Mouse (Mus musculus) adrenal gland, postnatal 14 days (tissue): ENCODE results near the gene Hhat. TPM values are rescaled to one million over a fixed set of nuclear protein-coding genes. Genes with fewer than 3 reads are reported as not detected.

ENCODE experiments used
- DNase-seq: peaks from one replicate; pipeline ENCODE4 v3.0.0; 2021; ENCODE audit warnings: mixed read lengths
- total RNA-seq: library from RNA; stranded (reverse); gene quantifications from 2 replicates; pipeline ENCODE4 v1.2.3, GENCODE M21; 2021

Hhat gene
- total RNA-seq, 1 experiment from 2014 or later: 4.6 TPM

DNA sequence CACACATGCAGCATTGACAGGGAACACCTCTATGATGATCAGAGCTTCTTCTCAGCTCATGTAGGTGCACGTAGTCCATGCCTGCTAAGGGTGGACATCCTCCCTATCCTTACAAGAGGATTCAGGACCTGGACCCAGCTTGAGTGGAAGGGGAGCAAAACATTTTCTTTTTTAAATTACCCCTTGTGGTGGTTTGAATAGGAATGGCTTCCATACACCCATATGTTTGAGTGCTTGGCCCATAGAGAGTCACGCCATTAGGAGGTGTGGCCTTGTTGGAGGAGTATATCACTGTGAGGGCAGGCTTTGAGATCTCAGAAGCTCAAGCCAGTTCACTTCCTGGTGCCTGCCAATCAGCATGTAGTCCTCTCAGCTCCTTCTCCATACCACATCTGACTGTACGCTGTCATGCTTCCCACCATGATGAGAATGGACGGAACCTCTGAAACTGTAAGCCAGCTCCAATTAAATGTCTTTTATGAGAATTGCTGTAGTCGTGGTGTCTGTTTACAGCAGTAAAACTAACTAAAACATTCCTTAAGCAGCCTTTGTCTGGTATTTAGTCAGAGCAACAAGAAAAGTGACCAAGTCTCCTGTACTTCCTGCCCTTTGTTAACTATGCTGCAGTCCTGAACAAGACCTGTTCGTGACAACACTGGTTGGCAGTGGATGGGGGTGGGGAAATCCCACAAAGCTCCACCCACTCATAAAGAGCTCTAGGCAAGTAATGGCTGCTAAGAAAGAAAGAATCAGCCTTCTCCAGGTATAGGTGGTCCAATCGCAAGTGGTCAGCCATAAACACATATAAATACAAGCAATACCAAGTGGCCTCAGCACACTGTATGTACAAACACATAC lies 28.4 kb downstream of the Hhat start:
- no peak for DNase-seq

DNA sequence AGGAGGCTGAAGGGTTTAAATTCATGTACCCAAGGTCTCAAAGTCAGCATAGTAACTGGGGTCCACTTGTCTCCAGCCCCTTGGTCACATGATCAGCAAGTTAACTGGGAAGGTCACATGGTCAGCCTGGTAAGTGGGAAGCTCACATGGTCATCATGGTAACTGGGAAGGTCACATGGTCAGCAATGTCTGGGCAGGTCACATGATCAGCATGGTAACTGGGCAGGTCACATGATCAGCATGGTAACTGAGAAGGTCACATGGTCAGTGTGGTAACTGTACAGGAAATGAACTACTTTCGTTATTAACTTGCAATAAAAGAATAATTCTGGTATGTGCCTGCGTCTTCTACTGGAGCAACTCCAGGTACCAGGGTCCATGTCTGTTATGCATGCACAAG lies 29.1 kb downstream of the Hhat start:
- DNase-seq: no peak

DNA sequence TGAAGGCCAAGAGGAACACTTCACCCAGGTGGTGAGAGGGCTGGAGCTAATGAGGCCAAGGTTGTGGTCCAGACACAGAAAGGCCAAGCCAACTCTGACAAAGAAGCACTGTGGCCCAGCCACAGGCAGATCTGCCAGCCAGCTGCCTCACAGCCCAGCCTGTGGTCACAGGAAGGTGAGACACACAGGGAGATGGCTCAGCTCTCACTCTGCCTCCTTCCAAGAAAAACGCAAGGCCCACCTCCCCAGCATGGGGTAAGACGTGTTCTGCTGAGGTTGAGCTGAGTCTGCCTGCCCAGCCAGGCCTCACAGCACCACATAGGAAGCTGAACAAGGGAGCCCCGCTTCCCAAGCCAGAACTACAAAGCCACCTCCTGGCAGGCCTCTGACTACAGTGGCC lies 34.5 kb downstream of the Hhat start:
- peak; percentile 24 for DNase-seq

DNA sequence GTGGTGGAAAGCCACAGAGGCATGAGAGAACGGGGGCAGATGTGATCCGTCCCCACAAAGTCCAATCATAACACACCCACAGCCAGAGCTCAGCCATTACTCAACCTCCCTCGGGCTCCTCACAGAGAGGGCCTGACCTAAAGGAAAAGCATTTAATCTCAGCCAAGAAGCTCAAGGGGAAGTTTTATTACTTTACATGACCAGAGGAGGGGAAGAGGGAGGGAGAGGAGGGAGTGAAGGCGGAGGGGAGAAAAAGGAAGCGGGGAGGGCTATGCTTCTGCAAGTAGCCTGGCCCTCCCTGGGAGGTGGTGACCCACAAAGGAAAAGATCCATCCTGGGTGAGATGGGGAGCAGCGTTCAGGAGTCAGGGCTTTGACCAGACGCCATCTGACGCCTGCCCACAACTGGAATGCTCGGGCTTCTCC lies 35.0 kb downstream of the Hhat start:
- DNase-seq: peak; percentile 22

DNA sequence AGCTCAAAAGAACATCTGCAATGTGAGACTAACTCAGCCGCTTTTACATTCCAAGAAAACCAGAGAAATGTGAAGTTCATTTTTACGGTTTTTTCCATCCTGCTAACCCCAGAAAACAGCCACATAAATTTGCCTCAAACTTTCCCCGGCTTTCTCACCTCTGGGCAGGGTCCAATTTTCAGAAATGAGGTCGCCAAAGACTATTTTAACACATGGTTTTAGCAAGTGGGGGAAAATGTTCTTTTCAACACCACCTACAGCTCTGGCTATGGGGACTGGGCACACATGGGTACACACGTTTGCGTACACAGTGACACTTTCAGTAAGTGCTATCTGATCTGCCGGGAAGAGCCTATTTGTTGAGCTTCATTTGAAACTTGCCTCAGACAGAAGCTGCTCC lies 40.5 kb downstream of the Hhat start:
- DNase-seq: no peak

DNA sequence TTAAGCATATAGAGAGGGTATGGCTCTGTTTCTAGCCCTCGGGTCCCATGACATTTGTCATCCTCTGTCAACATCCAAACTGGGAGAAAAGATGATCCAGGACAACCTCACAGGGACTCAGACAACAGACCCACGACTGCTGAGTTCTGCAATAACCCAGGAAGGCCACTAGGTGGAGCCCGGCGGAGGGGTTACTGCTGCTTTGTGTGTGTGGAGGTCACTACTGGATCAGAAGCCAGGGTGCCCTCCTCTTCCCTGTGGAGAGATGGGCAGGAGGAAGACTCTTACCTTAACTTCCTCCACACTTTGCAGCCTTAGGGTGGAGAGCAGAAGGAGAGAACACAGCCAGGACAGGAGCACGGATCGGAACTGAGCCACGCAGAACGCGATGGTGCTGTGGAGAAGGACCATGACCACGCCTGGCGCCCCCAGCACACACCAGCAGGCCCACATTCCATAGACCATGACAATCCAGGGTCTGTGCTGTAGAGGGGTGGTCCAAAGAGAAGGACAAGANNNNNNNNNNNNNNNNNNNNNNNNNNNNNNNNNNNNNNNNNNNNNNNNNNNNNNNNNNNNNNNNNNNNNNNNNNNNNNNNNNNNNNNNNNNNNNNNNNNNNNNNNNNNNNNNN lies 43.9 kb downstream of the Hhat start:
- peak; percentile 82 for DNase-seq

DNA sequence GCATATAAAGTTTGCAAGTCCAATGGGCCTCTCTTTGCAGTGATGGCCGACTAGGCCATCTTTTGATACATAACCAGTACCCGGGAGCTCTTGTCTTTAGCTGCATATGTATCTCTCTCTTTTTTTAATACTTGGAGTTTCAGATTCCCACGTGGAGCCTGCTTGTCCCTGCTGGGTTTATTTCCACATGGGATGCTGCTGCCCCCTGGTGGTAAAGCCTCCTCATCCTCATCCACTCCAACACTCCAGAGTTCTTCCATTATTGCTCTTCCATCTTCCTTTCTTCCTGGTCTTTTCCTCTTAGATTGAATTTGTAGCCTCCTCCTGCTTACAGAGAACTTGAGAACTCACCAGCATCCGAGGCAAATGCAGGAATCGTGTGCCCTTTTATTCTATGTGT lies 48.9 kb downstream of the Hhat start:
- peak; percentile 82 for DNase-seq

DNA sequence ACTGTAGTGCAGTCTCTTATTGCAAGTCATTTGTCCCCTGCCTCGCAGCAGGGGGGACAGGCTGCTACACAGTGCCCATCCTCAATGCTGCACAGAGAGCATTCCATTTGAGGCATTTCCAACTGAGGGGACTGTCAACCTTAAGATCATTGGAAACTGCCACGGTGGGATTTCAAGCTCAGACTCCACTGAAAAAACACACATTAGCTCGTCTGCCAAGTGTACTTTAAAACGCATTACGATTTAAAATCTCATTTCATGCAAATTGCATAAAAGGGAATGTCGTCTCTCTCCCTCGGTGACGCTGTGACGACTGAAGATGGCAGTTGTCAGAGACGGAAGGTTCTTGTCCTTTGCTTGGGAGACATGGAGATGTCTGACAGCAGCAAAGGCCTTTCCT lies 50.9 kb downstream of the Hhat start:
- DNase-seq: no peak

DNA sequence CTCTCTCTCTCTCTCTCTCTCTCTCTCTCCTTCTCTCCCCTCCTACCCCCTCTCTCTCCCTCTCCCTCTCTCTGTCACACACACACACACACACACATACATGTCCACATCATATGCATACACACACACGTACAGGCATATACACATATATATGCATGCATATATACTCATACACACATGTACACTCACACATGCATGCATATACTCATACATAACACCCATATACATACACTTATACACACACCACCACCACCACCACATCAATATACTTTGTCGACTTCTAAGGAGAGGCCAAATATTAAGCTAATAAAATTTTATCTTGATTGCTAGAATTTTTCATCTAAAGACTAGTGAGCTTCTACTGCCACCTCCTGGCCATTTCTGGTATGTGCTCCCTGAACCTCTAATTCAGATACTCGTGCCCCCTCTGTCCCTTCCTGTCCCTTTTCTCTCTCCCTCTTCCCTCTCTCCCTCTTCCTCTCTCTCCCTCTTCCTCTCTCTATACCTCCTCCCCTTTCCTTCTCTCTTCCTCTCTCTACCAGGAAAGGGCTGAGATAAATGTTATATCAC lies 59.2 kb downstream of the Hhat start:
- peak; percentile 71 for DNase-seq

DNA sequence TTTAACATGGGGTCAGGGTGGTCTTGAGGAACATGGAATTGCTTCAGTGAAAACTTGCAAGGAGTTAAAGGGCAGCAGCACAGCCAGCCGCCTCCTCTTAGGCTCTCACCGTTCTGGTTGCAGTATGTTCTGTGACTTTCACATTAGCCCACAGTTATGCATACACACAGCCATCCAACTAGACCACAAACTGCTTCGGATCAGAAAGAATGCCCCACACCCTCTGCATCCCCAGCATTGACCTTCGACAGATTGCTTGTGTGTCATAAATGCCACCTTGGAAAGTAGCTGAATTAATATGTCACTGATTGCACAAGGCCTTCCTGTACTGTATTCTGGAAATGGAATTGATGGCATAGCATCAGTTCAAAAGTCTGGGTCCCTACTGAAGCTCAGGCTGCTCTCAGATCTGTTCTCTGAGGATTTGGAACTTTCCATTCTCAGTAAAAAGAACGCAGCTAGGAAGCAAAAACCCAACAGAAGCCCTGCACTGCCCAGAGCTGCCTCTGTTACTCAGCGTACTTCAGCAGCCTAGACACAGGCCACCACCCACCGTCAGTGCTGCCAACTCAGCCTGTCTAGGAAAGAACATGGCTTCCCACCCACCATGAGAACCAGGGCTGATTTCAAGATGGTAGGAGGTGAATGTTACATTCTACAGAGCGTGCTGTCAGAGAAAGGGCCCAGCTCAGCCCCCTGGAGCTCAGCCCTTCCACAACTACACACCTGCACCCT lies 70.5 kb downstream of the Hhat start:
- peak; percentile 19 for DNase-seq

DNA sequence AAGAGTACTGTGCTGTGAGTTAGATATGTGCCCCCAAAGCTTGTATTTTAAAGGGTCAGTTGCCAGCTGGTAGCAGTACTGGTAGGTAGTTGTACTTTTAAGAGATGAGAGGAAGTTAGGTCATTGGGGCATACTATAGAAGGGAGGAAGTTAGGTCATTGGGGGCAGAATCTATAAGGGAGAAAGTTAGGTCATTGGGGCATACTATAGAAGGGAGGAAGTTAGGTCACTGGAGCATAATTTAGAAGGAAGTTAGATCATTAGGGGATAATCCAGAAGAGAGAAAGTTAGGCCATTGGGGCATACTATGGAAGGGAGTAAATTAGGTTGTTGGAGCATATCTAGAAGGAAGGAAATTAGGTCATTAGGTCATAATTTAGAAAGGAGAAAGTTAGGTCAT lies 71.9 kb downstream of the Hhat start:
- DNase-seq: no peak

DNA sequence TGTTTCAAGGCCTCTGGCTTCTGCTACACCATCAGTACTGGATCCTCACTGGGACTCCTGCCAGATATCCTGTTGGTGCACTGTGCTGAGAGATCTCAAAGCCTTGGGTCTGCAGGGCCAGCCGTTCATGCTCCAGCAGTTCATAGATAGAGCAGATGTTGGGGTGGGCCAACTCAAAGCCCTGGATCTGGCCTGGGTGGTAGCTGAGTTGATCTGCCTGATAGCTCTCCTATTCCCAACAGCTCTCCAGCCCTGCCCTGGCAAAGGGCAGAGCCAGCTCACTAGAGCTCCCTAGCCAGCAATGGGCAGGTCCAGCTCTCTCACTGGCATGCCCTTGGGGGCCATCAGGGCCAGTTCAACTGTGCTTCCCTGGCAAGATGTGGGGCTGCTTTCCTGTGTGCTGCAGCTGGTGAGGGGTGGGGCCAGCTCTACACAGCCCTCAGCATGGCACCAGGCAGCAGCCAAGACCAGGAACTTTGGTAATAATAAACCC lies 74.6 kb downstream of the Hhat start:
- DNase-seq: peak; percentile 80

DNA sequence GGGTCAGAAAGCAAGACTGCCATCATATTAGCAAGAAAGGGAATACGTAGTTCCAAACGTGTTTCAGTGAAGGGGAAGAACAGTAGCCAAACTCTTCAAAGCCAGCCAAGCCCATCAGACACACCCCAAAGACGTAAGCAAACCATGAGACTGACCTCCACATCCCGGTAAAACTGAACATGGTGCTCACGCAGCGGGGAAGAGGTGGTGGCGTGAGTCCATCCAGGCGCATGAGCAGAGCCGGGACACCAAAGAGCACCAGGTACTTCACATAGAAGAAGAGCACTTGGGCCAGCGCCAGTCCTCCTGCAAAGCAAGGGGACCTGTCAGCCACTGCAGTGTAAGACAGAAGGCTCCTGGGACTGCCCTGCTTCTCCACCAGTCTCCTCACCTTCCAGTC lies 77.4 kb downstream of the Hhat start:
- DNase-seq: no peak

DNA sequence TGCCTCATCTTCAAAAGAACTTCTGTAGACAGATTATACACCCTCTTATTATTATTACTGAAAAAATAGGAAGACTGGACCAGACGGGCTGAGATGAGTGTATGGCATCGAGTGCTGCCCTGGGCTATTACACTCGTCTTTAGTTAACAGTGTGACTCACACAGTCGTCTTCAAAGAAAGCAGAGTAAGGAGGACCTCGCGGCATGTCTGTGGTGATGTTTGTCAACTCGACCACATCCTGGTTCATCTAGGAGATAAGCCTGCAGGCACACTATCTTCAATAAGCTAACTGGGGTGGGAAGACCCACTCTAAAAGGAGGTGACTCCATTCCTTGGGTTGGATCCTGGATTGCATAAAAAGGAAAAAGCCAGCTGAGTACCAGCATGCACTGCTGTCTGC lies 78.0 kb downstream of the Hhat start:
- DNase-seq: no peak

DNA sequence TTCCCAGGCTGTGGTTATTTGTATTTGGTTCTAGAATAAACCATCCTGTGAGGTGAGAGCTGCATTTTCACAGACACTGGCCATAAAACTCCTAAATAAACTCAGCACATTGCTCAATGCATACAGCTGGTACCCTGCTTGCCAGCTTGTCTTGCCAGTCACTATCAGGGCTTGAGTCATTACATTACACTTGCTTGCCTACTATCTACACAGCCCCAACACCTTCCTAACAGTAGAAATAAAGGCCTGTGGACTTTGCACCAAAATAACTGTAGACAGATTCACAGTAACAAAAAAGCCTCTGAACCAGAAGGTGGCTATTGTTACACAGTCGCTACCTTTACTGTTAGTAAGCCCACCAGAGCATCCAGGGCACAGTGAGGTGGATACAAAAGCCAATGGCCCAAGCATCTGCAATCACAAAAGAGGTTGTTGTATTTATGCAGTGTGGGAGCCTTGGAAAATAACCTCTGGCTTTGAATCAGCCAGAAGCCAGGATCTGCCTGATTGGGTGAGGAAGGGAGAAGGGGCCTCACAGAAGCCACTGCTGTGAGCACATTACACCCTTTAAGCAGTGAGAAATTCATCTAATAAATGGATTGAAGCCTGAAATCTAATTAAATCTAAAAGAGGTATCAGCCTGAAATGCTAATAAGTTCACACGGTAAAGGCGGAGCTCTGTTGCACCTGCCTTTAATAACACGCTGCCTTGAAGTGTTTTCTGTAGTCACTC lies 88.6 kb downstream of the Hhat start:
- no peak for DNase-seq

DNA sequence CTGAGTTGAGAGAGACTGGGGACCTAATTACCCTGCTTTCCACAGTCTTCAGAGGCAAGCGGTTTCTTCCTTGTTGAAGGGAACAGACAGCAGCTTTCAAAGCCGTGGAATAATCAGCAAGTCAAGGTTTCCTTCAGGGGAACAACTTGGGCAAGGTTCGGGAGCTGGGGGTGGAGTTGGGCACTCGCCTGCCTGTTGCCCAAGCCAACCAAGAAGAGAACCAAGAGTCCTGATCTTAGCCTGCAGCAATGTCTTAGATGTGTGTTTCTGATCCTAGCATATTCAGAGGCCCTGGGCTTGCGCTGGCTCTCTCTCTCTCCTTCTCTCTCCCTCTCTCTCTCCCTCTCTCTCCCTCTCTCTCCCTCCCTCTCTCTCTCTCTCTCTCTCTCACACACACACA lies 93.8 kb downstream of the Hhat start:
- peak; percentile 32 for DNase-seq

DNA sequence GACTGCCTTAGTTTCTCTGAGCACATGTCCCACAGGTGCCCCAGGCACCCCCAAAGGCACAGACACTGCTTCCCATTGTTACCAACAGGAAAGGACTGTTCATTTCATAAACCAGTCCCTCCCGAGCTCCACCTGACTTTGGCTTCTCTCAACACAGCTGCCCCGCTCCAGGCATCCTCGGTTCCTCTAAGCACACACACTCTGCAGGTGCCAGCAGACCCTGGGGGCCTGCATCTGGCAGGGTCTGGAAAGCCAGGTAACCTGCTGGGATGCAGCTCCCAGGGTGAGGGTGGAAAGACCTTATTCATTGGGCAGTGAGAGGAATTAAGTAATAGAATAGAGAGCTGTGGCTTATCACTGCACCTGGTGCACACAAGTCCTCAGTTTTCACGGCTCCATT lies 107.4 kb downstream of the Hhat start:
- DNase-seq: no peak

DNA sequence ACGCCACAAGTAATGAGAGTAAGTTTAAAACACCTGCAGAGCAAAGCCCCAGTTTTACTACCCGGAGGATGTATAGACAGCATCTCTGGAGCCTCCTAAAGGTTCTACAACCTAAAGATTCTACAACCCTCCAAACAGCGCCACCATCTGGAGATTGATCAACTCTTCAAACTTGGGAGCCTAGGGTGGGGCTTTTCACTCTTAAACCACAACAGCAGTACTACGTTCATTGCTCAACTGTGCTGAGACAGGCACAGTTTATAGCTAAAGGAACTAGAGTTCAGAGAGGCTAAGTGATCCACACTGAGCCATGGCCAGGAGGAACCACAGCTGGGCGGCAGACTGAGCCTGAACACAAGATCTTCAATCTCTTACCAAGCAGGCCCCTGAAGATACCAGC lies 107.9 kb downstream of the Hhat start:
- no peak for DNase-seq

DNA sequence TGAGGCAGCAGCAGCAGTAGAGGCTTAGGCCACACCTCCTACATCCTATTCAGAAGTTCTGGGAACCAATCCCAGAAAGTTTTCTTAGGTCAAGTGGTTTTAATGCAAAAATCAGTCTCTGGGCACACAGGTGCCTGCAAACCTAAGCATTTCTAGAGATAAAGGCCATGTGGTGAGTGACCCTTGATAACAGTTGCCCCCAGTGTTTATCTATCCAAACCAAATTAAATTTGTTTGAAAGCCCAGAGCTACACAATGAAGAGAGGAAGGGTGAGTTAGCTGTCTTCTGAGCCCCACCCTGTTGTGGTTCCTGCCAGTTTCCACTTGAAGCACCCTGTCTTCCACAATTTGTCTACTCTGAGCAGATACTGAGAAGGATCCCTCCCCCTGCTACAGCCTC lies 109.4 kb downstream of the Hhat start:
- DNase-seq: no peak

DNA sequence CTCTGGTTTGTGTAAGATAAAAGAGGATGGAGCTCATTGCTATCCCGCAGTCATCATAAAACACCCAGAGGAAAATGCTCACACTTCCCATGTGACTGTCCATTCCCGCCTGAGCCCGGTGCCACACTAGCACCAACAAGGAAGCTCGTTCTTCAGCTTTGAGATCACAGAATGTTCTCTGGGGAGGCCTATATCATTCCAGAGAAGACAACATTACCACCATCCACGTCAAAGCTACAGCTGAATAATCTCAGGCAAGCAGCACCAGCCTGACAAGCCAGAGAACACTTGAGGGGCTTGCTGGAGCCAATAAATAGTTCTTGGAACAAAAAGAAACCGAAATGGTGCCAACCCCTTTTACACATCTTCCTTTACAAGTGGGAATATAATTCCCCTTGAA lies 113.6 kb downstream of the Hhat start:
- DNase-seq: no peak

DNA sequence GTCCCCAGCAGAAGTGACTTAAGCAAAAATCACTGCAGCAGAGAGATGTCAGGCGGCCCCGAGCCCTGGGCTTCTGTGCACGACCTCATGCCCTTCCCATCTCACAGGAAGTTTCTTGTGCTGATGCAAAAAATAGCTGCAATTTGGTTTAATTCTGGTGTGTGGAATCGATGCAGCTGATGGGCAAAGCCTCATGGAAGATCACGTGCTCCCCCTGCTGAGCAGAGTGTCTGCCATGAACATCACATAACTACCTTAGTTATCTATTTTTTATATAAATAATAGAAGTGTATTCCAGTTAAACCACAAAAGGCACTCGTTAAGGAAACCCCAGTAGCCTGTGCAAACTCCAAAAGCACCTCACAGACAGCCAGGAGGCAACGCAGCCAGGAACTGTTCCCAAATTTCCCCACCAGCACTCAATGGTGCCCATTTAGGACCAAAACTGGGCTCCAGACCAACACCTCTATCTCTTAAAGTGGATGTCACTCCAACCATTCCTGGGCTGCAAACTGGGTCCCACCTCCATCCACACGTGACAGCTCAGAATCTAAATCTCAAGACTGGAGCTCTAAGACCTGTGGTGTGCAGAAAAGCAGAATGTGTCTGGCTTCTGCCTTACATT lies 118.9 kb downstream of the Hhat start:
- DNase-seq: no peak

DNA sequence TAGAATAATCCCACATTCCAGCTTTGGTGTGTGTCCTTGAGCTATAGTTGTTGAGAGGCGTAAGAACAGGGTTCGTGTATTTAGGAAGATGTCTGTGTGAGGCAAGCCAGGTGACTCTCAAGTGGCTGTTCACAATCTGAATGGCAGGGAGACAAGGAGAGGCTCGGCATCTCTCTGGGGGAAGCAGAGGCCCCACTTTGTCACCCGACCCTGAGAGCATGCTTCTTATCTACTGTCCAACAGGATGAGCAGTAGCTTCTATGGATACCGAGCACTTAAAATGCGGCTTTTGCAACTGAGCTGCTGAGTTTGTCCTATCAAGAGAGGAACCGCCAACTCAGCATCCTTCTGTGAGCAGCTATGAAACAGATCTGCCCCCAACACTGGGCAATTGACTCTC lies 120.4 kb downstream of the Hhat start:
- DNase-seq: no peak
